Mouse (Mus musculus): ENCODE results near the gene Mavs.

GRCm38 (mm10) chr2:131233307-131234126 is at the start of gene Mavs:
- peak; percentile 73; the same call in 1 of the 2 replicates for TF ChIP-seq POLR2A (IDR thresholded peaks at IDR 0.05; ENCODE audit: borderline replicate concordance, insufficient read depth, low read length)
- TF ChIP-seq CTCF (IDR thresholded peaks at IDR 0.05; ENCODE audit: borderline replicate concordance, insufficient read depth, low read depth, low read length) = no peak

All from cerebellum, adult 2 months (tissue).